ENCODE assay signal across 9 mouse cellular contexts in genomic region chr6:140514205-140515110, GRCm38 (mm10).
DNase-seq lines count a peak whose midpoint lies in the region; ATAC-seq lines count a peak whose summit lies in the region.
"Had no signal": no experiment of that assay in that cellular context is flagged by ENCODE, and none has a peak within 500 bp of the region (broad histone marks: within the 10 kb centered on the region; RNA-seq: fewer than 3 reads in every experiment).

No protein-coding gene starts in this region.

- no peaks in the 10 kb centered on the region for H3K27me3 ChIP-seq in heart, embryonic 15.5 days
- H3K27me3 ChIP-seq: limb, embryonic 13.5 days had no signal

- peak; percentile 17 for DNase-seq in gastrocnemius, adult 18-20 months (ENCODE audit: low spot score)
- DNase-seq in gastrocnemius, postnatal 14 days, result no peak
- peak; percentile 34 to 39 for DNase-seq in kidney, postnatal 36 days
- no peak for DNase-seq in ovary, postnatal 36 days (ENCODE audit: low spot score)
- no peak for DNase-seq in urinary bladder, postnatal 4 days (ENCODE audit: low spot score in 2 of 2)

- peak overlapping the region; percentile 51 for H3K4me2 ChIP-seq in heart, embryonic 15.5 days
- H3K4me2 ChIP-seq: limb, embryonic 13.5 days had no signal

- H3K9me3 ChIP-seq in heart, embryonic 15.5 days (replicated peaks), result no peaks in the 10 kb centered on the region
- H3K9me3 ChIP-seq: limb, embryonic 13.5 days had no signal

- ATAC-seq in common myeloid progenitor, adult 5-6 weeks (replicated peaks; ENCODE audit: low read depth, poor library complexity, severe bottlenecking), result peak; percentile 93
- peak; percentile 47 for ATAC-seq in heart, embryonic 15.5 days (replicated peaks; ENCODE audit: insufficient number of reproducible peaks, insufficient read depth, low FRiP score, low read depth)
- ATAC-seq in monocyte, adult 5-6 weeks (replicated peaks; ENCODE audit: insufficient number of reproducible peaks, low FRiP score, low TSS enrichment, poor library complexity, severe bottlenecking), result peak; percentile 80

- peak overlapping the region; percentile 30 for H3K4me3 ChIP-seq in heart, embryonic 15.5 days
- H3K4me3 ChIP-seq: limb, embryonic 13.5 days had no signal

- peak overlapping the region; percentile 72 for H3K27ac ChIP-seq in heart, embryonic 15.5 days
- H3K27ac ChIP-seq: limb, embryonic 13.5 days had no signal

- H3K36me3 ChIP-seq in heart, embryonic 15.5 days, result no peaks in the 10 kb centered on the region
- H3K36me3 ChIP-seq: limb, embryonic 13.5 days had no signal

- H3K4me1 ChIP-seq in heart, embryonic 15.5 days (replicated peaks), result peaks cover 27% of the 10 kb centered on the region

- intact Hi-C loops in gastrocnemius, postnatal 14 days (cut with DNase I; ENCODE audit: low total_unique reads), result no loop called here

- 15% methylated on average over 8 of the region's 8 CpGs for WGBS in heart, embryonic 15.5 days

- H3K9ac ChIP-seq in heart, embryonic 15.5 days, result peak overlapping the region; percentile 27; the same call in 1 of the 2 replicates
- H3K9ac ChIP-seq: limb, embryonic 13.5 days had no signal

Comparison
In these comparisons a context has a peak if more than half of its experiments do, and no peak if none do; other contexts are left out.
1. DNase-seq: peak in gastrocnemius, adult 18-20 months (single experiment) and kidney, postnatal 36 days (2 of 2); none in gastrocnemius, postnatal 14 days (single experiment), ovary, postnatal 36 days (single experiment) and urinary bladder, postnatal 4 days (0 of 2).
2. Peak in every context shown above with its lines, with median percentiles within 50 percentile points of each other: ATAC-seq.